Mouse (Mus musculus) lung, adult 2 months (tissue): Measurements from ENCODE around the gene Arap2.

Source experiments
- CTCF ChIP-seq: fragments of 200-500 bp; IDR thresholded peaks from 2 replicates; pipeline ENCODE4 v1.5.1; 2011; ENCODE audit warnings: mild to moderate bottlenecking, low read length, control low read depth; ENCODE audit not compliant: insufficient read depth
- POLR2A ChIP-seq: fragments of 200-500 bp; IDR thresholded peaks from 2 replicates; pipeline ENCODE4 v1.6.1; 2011; ENCODE audit warnings: low read depth, mild to moderate bottlenecking, control low read depth, low read length, borderline replicate concordance; ENCODE audit errors: extremely low read depth

DNA sequence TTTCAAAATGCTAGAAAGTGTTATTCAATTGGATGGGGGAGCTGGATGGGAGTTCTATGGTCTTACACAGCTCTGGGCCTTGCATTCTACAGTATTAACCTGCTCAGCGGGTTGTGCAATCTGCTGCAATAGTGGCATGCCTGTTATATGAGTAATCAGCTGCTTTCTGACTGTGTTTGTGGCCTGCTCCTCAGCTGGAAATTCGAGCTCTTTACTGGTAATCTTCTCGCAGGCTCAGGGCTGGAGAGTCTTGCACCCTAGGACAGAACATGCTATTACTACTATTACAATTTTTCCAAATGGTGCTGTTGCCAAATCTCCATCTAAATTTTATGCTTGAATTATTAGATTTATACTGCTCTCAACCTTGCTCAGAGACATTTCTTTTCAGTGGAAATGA lies 20.9 kb upstream of the Arap2 start:
- no peak for TF ChIP-seq CTCF
- no peak for TF ChIP-seq POLR2A
